Mouse (Mus musculus) megakaryocyte, embryonic 14.5 days (primary cell): ENCODE measurements around the gene Brwd1.

Source experiments
- FLI1 ChIP-seq: IDR thresholded peaks from 2 replicates; pipeline ENCODE4 v1.6.1; 2012; ENCODE audit warnings: low read length, inconsistent platforms, mixed read lengths
- GATA1 ChIP-seq: IDR thresholded peaks from 3 replicates; pipeline ENCODE4 v1.6.1; 2012; ENCODE audit warnings: mixed read lengths, low read length, inconsistent platforms, borderline replicate concordance

GRCm38 (mm10) chr16:95953159-95953650 lies 129.1 kb downstream of the Brwd1 start:
- no peak for TF ChIP-seq FLI1
- no peak for TF ChIP-seq GATA1
